Mouse (Mus musculus): ENCODE measurements around the gene Cdh23.

GRCm38 (mm10) chr10:60473782-60474322 lies 222.4 kb downstream of the Cdh23 start:
- no peak for TF ChIP-seq POLR2A (IDR thresholded peaks at IDR 0.05; ENCODE audit: insufficient read length, low read depth)
- TF ChIP-seq USF1 (IDR thresholded peaks at IDR 0.05; ENCODE audit: low read depth): no peak
- TF ChIP-seq TCF12 (IDR thresholded peaks at IDR 0.05; ENCODE audit: insufficient read depth, poor library complexity, severe bottlenecking): no peak
- no peak for TF ChIP-seq E2F4 (IDR thresholded peaks at IDR 0.05; ENCODE audit: insufficient read depth)
- TF ChIP-seq MYOG (IDR thresholded peaks at IDR 0.05; ENCODE audit: control insufficient read depth in 1 of 3, insufficient read depth in 1 of 3, insufficient read length in 2 of 3, low read depth in 2 of 3): no peak
- no peak for TF ChIP-seq CEBPB (IDR thresholded peaks at IDR 0.05; ENCODE audit: insufficient read depth, poor library complexity, severe bottlenecking)
- TF ChIP-seq POLR2AphosphoS2 (IDR thresholded peaks at IDR 0.05; ENCODE audit: insufficient read length, low read depth): no peak
- no peak for TF ChIP-seq TCF3 (IDR thresholded peaks at IDR 0.05; ENCODE audit: insufficient read length, low read depth)
- TF ChIP-seq MAX (IDR thresholded peaks at IDR 0.05; ENCODE audit: low read depth): no peak
- no peak for TF ChIP-seq MYOD1 (IDR thresholded peaks at IDR 0.05; ENCODE audit: control insufficient read depth in 1 of 3, insufficient read length in 2 of 3, low read depth in 2 of 3)
- TF ChIP-seq SRF (IDR thresholded peaks at IDR 0.05; ENCODE audit: control insufficient read depth, insufficient read length, low read depth): no peak
- TF ChIP-seq REST (IDR thresholded peaks at IDR 0.05; ENCODE audit: insufficient read depth, insufficient read length): no peak

Measured in myocyte (in vitro differentiated cells).